Mouse (Mus musculus) kidney, embryonic 14.5 days (tissue): ENCODE data around the gene Adam19. TPM values are rescaled to one million over a fixed set of nuclear protein-coding genes. Genes with fewer than 3 reads are reported as not detected.
"Not testable (repeated sequence)": the region's sequence is repeated elsewhere in the genome, so short reads cannot be mapped to it uniquely, and the experiment has no call there.

Experiments used
- ATAC-seq: fragments of 200-750 bp; cut with Nextera tagmentation; 2 replicates; pipeline ENCODE4 v1.8.0; 2017; ENCODE audit warnings: moderate number of reproducible peaks, mild to moderate bottlenecking, moderate TSS enrichment, moderate library complexity; ENCODE audit not compliant: low FRiP score, low TSS enrichment
- H3K27ac ChIP-seq: fragments of 300-500 bp; sonication (generic); 2 replicates; pipeline ENCODE4 v1.5.1; 2014; ENCODE audit warnings: low read depth, mild to moderate bottlenecking, low read length, moderate library complexity, mixed read lengths
- H3K27me3 ChIP-seq: fragments of 300-500 bp; sonication (generic); 2 replicates; pipeline ENCODE4 v1.6.1; 2014; ENCODE audit warnings: mild to moderate bottlenecking, low read length; ENCODE audit not compliant: control insufficient read depth, insufficient read depth
- H3K36me3 ChIP-seq: fragments of 300-500 bp; sonication (generic); 2 replicates; pipeline ENCODE4 v1.6.1; 2014; ENCODE audit warnings: low read length, mixed read lengths; ENCODE audit not compliant: control insufficient read depth, insufficient read depth
- H3K4me1 ChIP-seq: fragments of 300-500 bp; sonication (generic); 2 replicates; pipeline ENCODE4 v1.6.1; 2014; ENCODE audit warnings: low read length, mixed read lengths; ENCODE audit not compliant: control insufficient read depth, insufficient read depth
- H3K4me2 ChIP-seq: fragments of 300-500 bp; sonication (generic); replicated peaks from 2 replicates; pipeline ENCODE4 v1.6.1; 2014; ENCODE audit warnings: low read depth, mild to moderate bottlenecking, low read length
- H3K4me3 ChIP-seq: fragments of 300-500 bp; sonication (generic); 2 replicates; pipeline ENCODE4 v1.5.1; 2014; ENCODE audit warnings: mild to moderate bottlenecking, low read length
- H3K9ac ChIP-seq: fragments of 300-500 bp; sonication (generic); 2 replicates; pipeline ENCODE4 v1.6.1; 2014; ENCODE audit warnings: low read depth, mild to moderate bottlenecking, low read length, moderate library complexity
- H3K9me3 ChIP-seq: fragments of 300-500 bp; sonication (generic); 2 replicates; pipeline ENCODE4 v1.6.1; 2016; ENCODE audit warnings: low read length; ENCODE audit not compliant: control insufficient read depth
- WGBS: fragments of 180-500 bp; shearing (Covaris S2); extraction: QIAGEN DNeasy Blood & Tissue Kit; methylation state at CpG from one replicate; pipeline ENCODE4 v1.1.7; 2014; 5-methylcytosine and 5-hydroxymethylcytosine counted together
- polyA plus RNA-seq: library from polyadenylated mRNA; unstranded; fragments of >200 nt; fragmentation: Nextera tagmentation; extraction: Ambion mirVana; gene quantifications from 2 replicates; pipeline ENCODE4 v1.2.1, GENCODE M21; 2014

Gene Adam19
- polyA plus RNA-seq, 1 experiment from 2014 or later: 14.7 TPM

GRCm38 (mm10) chr11:46156945-46157344 is 101.2 kb downstream of the Adam19 start:
- WGBS: 88% methylated on average over 8 of the region's 8 CpGs
- Histone ChIP-seq H3K36me3 (no peaks in the 10 kb centered on the region), H3K4me2 (no peak overlapping the region), H3K4me3 (no peak overlapping the region), H3K27me3 (no peaks in the 10 kb centered on the region), H3K9me3 (no peaks in the 10 kb centered on the region), H3K9ac (no peak overlapping the region), H3K27ac (no peak overlapping the region), H3K4me1 (no peaks in the 10 kb centered on the region)
- ATAC-seq: no peak

GRCm38 (mm10) chr11:46157462-46157861 is 101.7 kb downstream of the Adam19 start:
- Histone ChIP-seq H3K4me1 (no peaks in the 10 kb centered on the region), H3K9me3 (no peaks in the 10 kb centered on the region), H3K9ac (no peak overlapping the region), H3K36me3 (no peaks in the 10 kb centered on the region), H3K4me3 (no peak overlapping the region), H3K4me2 (no peak overlapping the region), H3K27me3 (no peaks in the 10 kb centered on the region), H3K27ac (no peak overlapping the region)
- ATAC-seq: 0 out of 2 replicates have a peak, but pooled peaks have one; percentile 28

- Histone ChIP-seq H3K27me3 (no peaks in the 10 kb centered on the region; the same call in 1 of the 2 replicates), H3K27ac (no peak within 1 kb of the TSS), H3K9me3 (no peaks in the 10 kb centered on the region), H3K36me3 (no peaks in the 10 kb centered on the region), H3K4me2 (peak within 1 kb of the TSS; percentile 92), H3K9ac (peak within 1 kb of the TSS; percentile 35; the same call in 1 of the 2 replicates), H3K4me3 (peak within 1 kb of the TSS; percentile 49), H3K4me1 (no peaks in the 10 kb centered on the region)
- ATAC-seq: peak; percentile 74
- WGBS: under 1% methylated on average over 40 of the region's 40 CpGs
Measured at GRCm38 (mm10) chr11:46165866-46166585, 110.2 kb downstream of the Adam19 start, which contains the start of gene Nipal4. Gene Nipal4, minus strand, starts transcription at chr11:46166508.

GRCm38 (mm10) chr11:46168506-46168905 is 112.7 kb downstream of the Adam19 start:
- no peaks in the 10 kb centered on the region for H3K9me3 ChIP-seq
- H3K36me3 ChIP-seq: no peaks in the 10 kb centered on the region
- ATAC-seq: no peak
- no peak overlapping the region for H3K27ac ChIP-seq
- H3K4me3 ChIP-seq: no peak overlapping the region
- no peaks in the 10 kb centered on the region; the same call in 1 of the 2 replicates for H3K27me3 ChIP-seq
- WGBS: 70% methylated on average over 7 of the region's 7 CpGs
- H3K4me2 ChIP-seq: no peak overlapping the region
- no peak overlapping the region for H3K9ac ChIP-seq
- H3K4me1 ChIP-seq: no peaks in the 10 kb centered on the region

- H3K27me3 ChIP-seq: no peaks in the 10 kb centered on the region; the same call in 1 of the 2 replicates
- no peak overlapping the region for H3K9ac ChIP-seq
- H3K36me3 ChIP-seq: no peaks in the 10 kb centered on the region
- H3K4me2 ChIP-seq: no peak overlapping the region
- ATAC-seq: no peak
- WGBS: 65% methylated on average over 3 of the region's 3 CpGs
- H3K4me3 ChIP-seq: no peak overlapping the region
- no peaks in the 10 kb centered on the region for H3K4me1 ChIP-seq
- no peaks in the 10 kb centered on the region for H3K9me3 ChIP-seq
- no peak overlapping the region for H3K27ac ChIP-seq
Measured at GRCm38 (mm10) chr11:46169908-46170307, 114.1 kb downstream of the Adam19 start.

- H3K4me1 ChIP-seq: no peaks in the 10 kb centered on the region
- no peaks in the 10 kb centered on the region for H3K27me3 ChIP-seq
- WGBS: 92% methylated on average over 9 of the region's 9 CpGs
- H3K4me3 ChIP-seq: no peak overlapping the region
- H3K9ac ChIP-seq: no peak overlapping the region
- no peaks in the 10 kb centered on the region for H3K9me3 ChIP-seq
- no peaks in the 10 kb centered on the region for H3K36me3 ChIP-seq
- no peak for ATAC-seq
- H3K27ac ChIP-seq: no peak overlapping the region
- H3K4me2 ChIP-seq: no peak overlapping the region
Measured at GRCm38 (mm10) chr11:46172128-46172527, 116.3 kb downstream of the Adam19 start.

- no peak overlapping the region for H3K4me3 ChIP-seq
- no peaks in the 10 kb centered on the region for H3K4me1 ChIP-seq
- H3K4me2 ChIP-seq: no peak overlapping the region
- H3K27ac ChIP-seq: no peak overlapping the region
- no peak overlapping the region for H3K9ac ChIP-seq
- ATAC-seq: no peak
- no peaks in the 10 kb centered on the region for H3K36me3 ChIP-seq
- H3K27me3 ChIP-seq: no peaks in the 10 kb centered on the region
- 87% methylated on average over 6 of the region's 6 CpGs for WGBS
- H3K9me3 ChIP-seq: no peaks in the 10 kb centered on the region
Measured at GRCm38 (mm10) chr11:46176155-46176554, 120.4 kb downstream of the Adam19 start.

GRCm38 (mm10) chr11:46177246-46178043 is 121.7 kb downstream of the Adam19 start:
- no peak overlapping the region for H3K9ac ChIP-seq
- no peak overlapping the region for H3K4me3 ChIP-seq
- ATAC-seq: no peak
- no peak overlapping the region for H3K4me2 ChIP-seq
- no peaks in the 10 kb centered on the region for H3K27me3 ChIP-seq
- H3K36me3 ChIP-seq: no peaks in the 10 kb centered on the region
- WGBS: 81% methylated on average over 10 of the region's 10 CpGs
- no peak overlapping the region for H3K27ac ChIP-seq
- no peaks in the 10 kb centered on the region for H3K4me1 ChIP-seq
- H3K9me3 ChIP-seq: no peaks in the 10 kb centered on the region

- not testable (repeated sequence) for ATAC-seq, H3K4me3 ChIP-seq, H3K36me3 ChIP-seq, H3K9me3 ChIP-seq, H3K9ac ChIP-seq, H3K4me1 ChIP-seq, H3K4me2 ChIP-seq, H3K27me3 ChIP-seq, H3K27ac ChIP-seq
- WGBS: 81% methylated on average over 1 of the region's 1 CpGs
Measured at GRCm38 (mm10) chr11:46182031-46182430, 126.2 kb downstream of the Adam19 start.
